In genomic region chr11:52003772-52004528, GRCm38 (mm10) we compare ENCODE assay signal across 8 mouse cellular contexts. TPM values are rescaled to one million over a fixed set of nuclear protein-coding genes. Genes with fewer than 3 reads are reported as not detected.
DNase-seq lines count a peak whose midpoint lies in the region; ATAC-seq and TF ChIP-seq lines count a peak whose summit lies in the region.

Gene Cdkl3, plus strand, starts transcription at chr11:52004221.

- no peaks in the 10 kb centered on the region for H3K4me1 ChIP-seq in bone marrow, adult 2 months (ENCODE audit: control insufficient read depth, insufficient read depth, low read length)
- peaks cover 22% of the 10 kb centered on the region for H3K4me1 ChIP-seq in embryonic facial prominence, embryonic 15.5 days
- H3K4me1 ChIP-seq in kidney, embryonic 14.5 days (ENCODE audit: control insufficient read depth, insufficient read depth, low read length): peaks cover 18% of the 10 kb centered on the region
- peaks cover 16% of the 10 kb centered on the region for H3K4me1 ChIP-seq in limb, embryonic 15.5 days

- peak within 1 kb of the TSS; percentile 78 for H3K27ac ChIP-seq in bone marrow, adult 2 months (ENCODE audit: control insufficient read depth, insufficient read depth, low read depth, low read length, poor library complexity)
- H3K27ac ChIP-seq in embryonic facial prominence, embryonic 15.5 days (replicated peaks): peak within 1 kb of the TSS; percentile 95
- peak within 1 kb of the TSS; percentile 93 for H3K27ac ChIP-seq in kidney, embryonic 14.5 days (ENCODE audit: low read depth, low read length)
- peak within 1 kb of the TSS; percentile 96 for H3K27ac ChIP-seq in limb, embryonic 15.5 days

- peak; percentile 61; the same call in 1 of the 2 replicates for TF ChIP-seq POLR2A in bone marrow, adult 2 months (IDR thresholded peaks at IDR 0.05; ENCODE audit: borderline replicate concordance, control insufficient read depth, low read depth, low read length)

- peak; percentile 88 for ATAC-seq in embryonic facial prominence, embryonic 15.5 days (ENCODE audit: insufficient number of reproducible peaks, low FRiP score, low TSS enrichment, low read depth)
- peak; percentile 92 for ATAC-seq in kidney, embryonic 14.5 days (ENCODE audit: low FRiP score, low TSS enrichment)
- ATAC-seq in limb, embryonic 15.5 days (ENCODE audit: insufficient number of reproducible peaks, low FRiP score, low TSS enrichment, low read depth): peak; percentile 89

- DNase-seq in 416B (ENCODE audit: low read depth): peak; percentile 98
- peak; percentile 94 to 95 for DNase-seq in heart, adult 9 months (ENCODE audit: low spot score in 2 of 2)
- DNase-seq in monocyte, adult 2 months (ENCODE audit: low read depth in 1 of 2, low spot score in 2 of 2): peak; percentile 76 to 81
- peak; percentile 95 for DNase-seq in spleen, postnatal 36 days (ENCODE audit: low spot score in 2 of 2)

- no peaks in the 10 kb centered on the region for H3K36me3 ChIP-seq in embryonic facial prominence, embryonic 15.5 days
- no peaks in the 10 kb centered on the region; the same call in 1 of the 2 replicates for H3K36me3 ChIP-seq in kidney, embryonic 14.5 days (ENCODE audit: control insufficient read depth, insufficient read depth, low read length)
- H3K36me3 ChIP-seq in limb, embryonic 15.5 days: no peaks in the 10 kb centered on the region

- H3K4me2 ChIP-seq in embryonic facial prominence, embryonic 15.5 days (replicated peaks): peak within 1 kb of the TSS; percentile 59
- H3K4me2 ChIP-seq in kidney, embryonic 14.5 days (replicated peaks; ENCODE audit: low read depth, low read length): peak within 1 kb of the TSS; percentile 76
- peak within 1 kb of the TSS; percentile 60 for H3K4me2 ChIP-seq in limb, embryonic 15.5 days

- under 1% methylated on average over 51 of the region's 51 CpGs for WGBS in bone marrow, adult 2 months
- under 1% methylated on average over 51 of the region's 51 CpGs for WGBS in embryonic facial prominence, embryonic 15.5 days
- WGBS in kidney, embryonic 14.5 days: under 1% methylated on average over 51 of the region's 51 CpGs
- under 1% methylated on average over 50 of the region's 51 CpGs for WGBS in limb, embryonic 15.5 days

- H3K9me3 ChIP-seq in embryonic facial prominence, embryonic 15.5 days (replicated peaks): no peaks in the 10 kb centered on the region
- no peaks in the 10 kb centered on the region for H3K9me3 ChIP-seq in kidney, embryonic 14.5 days (ENCODE audit: control insufficient read depth, low read length)
- H3K9me3 ChIP-seq in limb, embryonic 15.5 days: no peaks in the 10 kb centered on the region

- peak within 1 kb of the TSS; percentile 96 for H3K4me3 ChIP-seq in bone marrow, adult 2 months (replicated peaks; ENCODE audit: control insufficient read depth, low read depth, low read length)
- H3K4me3 ChIP-seq in embryonic facial prominence, embryonic 15.5 days (replicated peaks): peak within 1 kb of the TSS; percentile 70
- H3K4me3 ChIP-seq in kidney, embryonic 14.5 days (ENCODE audit: low read length): peak within 1 kb of the TSS; percentile 81
- peak within 1 kb of the TSS; percentile 90 for H3K4me3 ChIP-seq in limb, embryonic 15.5 days

- peak within 1 kb of the TSS; percentile 62 for H3K9ac ChIP-seq in embryonic facial prominence, embryonic 15.5 days
- peak within 1 kb of the TSS; percentile 82 for H3K9ac ChIP-seq in kidney, embryonic 14.5 days (ENCODE audit: low read depth, low read length)
- peak within 1 kb of the TSS; percentile 76 for H3K9ac ChIP-seq in limb, embryonic 15.5 days

- no peaks in the 10 kb centered on the region for H3K27me3 ChIP-seq in embryonic facial prominence, embryonic 15.5 days
- no peaks in the 10 kb centered on the region for H3K27me3 ChIP-seq in kidney, embryonic 14.5 days (ENCODE audit: control insufficient read depth, insufficient read depth, low read length)
- H3K27me3 ChIP-seq in limb, embryonic 15.5 days: no peaks in the 10 kb centered on the region

- TF ChIP-seq CTCF in bone marrow, adult 2 months (IDR thresholded peaks at IDR 0.05; ENCODE audit: control insufficient read depth, insufficient read depth, low read length): no peak

RNA-seq across cellular contexts. Expression of gene Cdkl3, which starts in this region (rescaled TPM):
- polyA plus RNA-seq in bone marrow, adult 2 months (2011; ENCODE audit: insufficient read depth, insufficient read length, low replicate concordance, missing spikeins): 4.8 and 6.7 TPM in 2 replicates
- 11.9 and 12.3 TPM in 2 replicates for polyA plus RNA-seq in embryonic facial prominence, embryonic 15.5 days (2015; fragmentation: Nextera tagmentation; extraction: Ambion mirVana)
- polyA plus RNA-seq in kidney, embryonic 14.5 days (2014; fragmentation: Nextera tagmentation; extraction: Ambion mirVana): 9.7 and 10.1 TPM in 2 replicates
- polyA plus RNA-seq in limb, embryonic 15.5 days (2015; fragmentation: Nextera tagmentation; extraction: Ambion mirVana): 7.2 and 10.2 TPM in 2 replicates

Comparison
In these comparisons a context has a peak if more than half of its experiments do, and no peak if none do; other contexts are left out.
1. Peak in every context shown above with its lines: DNase-seq, ATAC-seq, H3K4me3 ChIP-seq and H3K27ac ChIP-seq.